ENCODE assay signal across 34 mouse cellular contexts in genomic region chr4:91405047-91405446, GRCm38 (mm10).
"Had no signal": no experiment of that assay in that cellular context is flagged by ENCODE, and none has a peak within 500 bp of the region (broad histone marks: within the 10 kb centered on the region; RNA-seq: fewer than 3 reads in every experiment).

No protein-coding gene starts in this region.

- DNase-seq: heart, postnatal 10 days; heart, postnatal 14 days; heart, postnatal 36 days; heart, postnatal 4 days; kidney, adult 11 months; kidney, adult 18-20 months; kidney, adult 2 months; kidney, adult 8-10 months; kidney, adult 9 months; kidney, postnatal 10 days; kidney, postnatal 14 days; kidney, postnatal 25 days; kidney, postnatal 36 days; kidney, postnatal 4 days; layer of hippocampus, adult 9-11 months; layer of hippocampus, postnatal 36 days had no signal

- H3K4me3 ChIP-seq: heart, embryonic 12.5 days; heart, embryonic 13.5 days; heart, embryonic 15.5 days; hindbrain, embryonic 10.5 days; hindbrain, embryonic 12.5 days; hindbrain, embryonic 13.5 days; hindbrain, embryonic 15.5 days; intestine, embryonic 15.5 days; kidney, embryonic 15.5 days; layer of hippocampus, adult 2 months; left cerebral cortex, adult 2 months had no signal

- H3K27me3 ChIP-seq: hindbrain, embryonic 13.5 days; hindbrain, embryonic 15.5 days had no signal

- H3K9ac ChIP-seq: heart, embryonic 12.5 days; heart, embryonic 13.5 days; heart, embryonic 15.5 days; hindbrain, embryonic 12.5 days; hindbrain, embryonic 13.5 days; hindbrain, embryonic 14.5 days; hindbrain, embryonic 15.5 days; intestine, embryonic 15.5 days; kidney, embryonic 15.5 days had no signal

- H3K36me3 ChIP-seq: heart, embryonic 12.5 days; heart, embryonic 13.5 days; heart, embryonic 15.5 days; hindbrain, embryonic 10.5 days; hindbrain, embryonic 12.5 days; hindbrain, embryonic 13.5 days; hindbrain, embryonic 15.5 days; intestine, embryonic 15.5 days; kidney, embryonic 15.5 days had no signal

- H3K9me3 ChIP-seq: heart, embryonic 12.5 days; heart, embryonic 13.5 days; heart, embryonic 15.5 days; hindbrain, embryonic 10.5 days; hindbrain, embryonic 12.5 days; hindbrain, embryonic 13.5 days; hindbrain, embryonic 15.5 days; intestine, embryonic 15.5 days; kidney, embryonic 15.5 days had no signal

- H3K4me2 ChIP-seq: heart, embryonic 12.5 days; heart, embryonic 13.5 days; heart, embryonic 15.5 days; hindbrain, embryonic 12.5 days; hindbrain, embryonic 13.5 days; hindbrain, embryonic 14.5 days; hindbrain, embryonic 15.5 days; intestine, embryonic 15.5 days; kidney, embryonic 15.5 days had no signal

- ATAC-seq: hindbrain, embryonic 16.5 days; hindbrain, postnatal 0 days; inflammation-experienced regulatory T-cells, adult 6 months; intestine, embryonic 15.5 days; intestine, embryonic 16.5 days; intestine, postnatal 0 days had no signal

- H3K27ac ChIP-seq: heart, embryonic 13.5 days; heart, embryonic 15.5 days; hindbrain, embryonic 10.5 days; hindbrain, embryonic 12.5 days; hindbrain, embryonic 13.5 days; hindbrain, embryonic 14.5 days; hindbrain, embryonic 15.5 days; hindbrain, postnatal 0 days; intestine, embryonic 15.5 days; kidney, embryonic 15.5 days; kidney, postnatal 0 days; layer of hippocampus, adult 2 months; left cerebral cortex, adult 2 months had no signal
